Mouse (Mus musculus): ENCODE data around the gene Mrc2.

The Mrc2 gene

DNA sequence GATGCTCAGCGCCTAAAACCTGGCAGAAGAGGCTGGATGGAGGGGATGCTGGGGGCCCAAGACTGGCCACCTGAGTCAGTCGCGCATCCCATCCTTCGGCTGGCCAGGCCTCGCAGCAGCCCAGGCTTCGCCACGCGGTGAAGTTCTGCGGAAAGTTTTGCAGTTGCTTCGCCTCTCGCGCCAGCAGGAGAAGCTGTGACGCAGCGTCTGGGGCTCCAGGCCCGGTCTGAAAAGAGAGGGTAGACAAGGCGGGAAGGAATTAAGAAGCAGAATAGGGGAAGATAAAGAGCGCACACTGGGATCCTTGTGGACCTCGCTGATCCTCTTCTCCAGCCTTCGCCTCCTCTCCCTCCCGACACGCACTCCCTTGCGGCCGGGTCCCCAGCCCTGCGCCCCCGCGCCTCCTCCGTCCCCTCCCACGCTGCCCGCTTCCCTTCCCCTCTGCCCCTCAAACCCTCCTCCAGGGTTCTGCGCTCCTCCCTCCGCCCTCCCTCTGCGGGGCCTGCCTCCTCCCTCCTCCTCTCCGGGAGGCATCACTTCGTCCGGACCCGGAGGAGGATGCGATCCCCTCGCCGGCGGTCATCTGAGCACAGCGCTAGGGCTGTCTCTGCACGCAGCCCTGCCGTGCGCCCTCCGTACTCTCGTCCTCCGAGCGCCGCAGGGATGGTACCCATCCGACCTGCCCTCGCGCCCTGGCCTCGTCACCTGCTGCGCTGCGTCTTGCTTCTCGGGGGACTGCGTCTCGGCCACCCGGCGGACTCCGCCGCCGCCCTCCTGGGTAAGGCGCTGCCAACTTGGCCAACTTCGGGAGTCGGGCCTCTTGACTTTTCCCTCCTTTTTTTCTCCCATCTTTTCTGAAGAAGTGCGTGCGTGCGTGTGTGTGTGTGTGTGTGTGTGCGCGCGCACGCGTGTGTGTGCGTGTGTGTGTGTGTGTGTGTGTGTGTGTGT is at the start of gene Mrc2:
Mrc2 (plus strand) TSS at position 520 of the 948 bp plus-strand sequence.
- peak; percentile 87 for DNase-seq (ENCODE audit: low read depth, low spot score)

DNA sequence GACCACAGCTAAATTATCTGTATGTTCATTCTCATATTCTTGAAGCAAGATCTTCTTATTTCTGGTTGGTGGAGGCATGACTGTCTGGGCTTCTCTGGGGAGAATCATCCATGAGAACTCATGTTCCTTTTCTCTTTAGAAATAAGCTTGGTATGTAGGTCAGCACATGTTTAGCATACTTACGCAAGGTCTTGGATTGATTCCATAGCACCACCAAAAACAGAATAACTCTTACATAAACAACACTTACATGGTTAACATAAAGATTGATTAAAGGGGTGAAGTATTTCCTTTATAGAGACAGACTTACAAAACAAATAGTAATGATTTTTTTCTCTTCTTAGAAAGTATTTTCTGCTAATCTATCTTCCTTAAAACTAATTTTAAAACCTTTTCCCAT is 46.1 kb upstream of the Mrc2 start:
- DNase-seq (ENCODE audit: low read depth, low spot score) = peak; percentile 17

DNA sequence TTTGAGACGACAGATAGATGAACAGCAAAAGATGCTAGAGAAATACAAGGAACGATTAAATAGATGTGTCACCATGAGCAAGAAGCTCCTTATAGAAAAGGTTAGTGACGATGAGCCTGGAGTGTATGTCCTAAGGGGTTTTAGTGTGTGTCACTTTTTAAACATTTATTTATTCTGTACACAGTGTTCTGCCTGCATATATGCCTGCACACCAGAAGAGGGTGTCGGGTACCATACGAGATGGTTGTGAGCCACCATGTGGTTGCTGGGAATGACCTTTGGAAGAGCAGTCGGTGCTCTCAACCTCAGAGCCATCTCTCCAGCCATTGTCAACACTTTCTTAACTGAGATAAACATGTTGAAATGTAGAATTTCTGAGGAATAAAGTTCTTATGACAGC is 45.7 kb upstream of the Mrc2 start:
- DNase-seq (ENCODE audit: low read depth, low spot score) = no peak

DNA sequence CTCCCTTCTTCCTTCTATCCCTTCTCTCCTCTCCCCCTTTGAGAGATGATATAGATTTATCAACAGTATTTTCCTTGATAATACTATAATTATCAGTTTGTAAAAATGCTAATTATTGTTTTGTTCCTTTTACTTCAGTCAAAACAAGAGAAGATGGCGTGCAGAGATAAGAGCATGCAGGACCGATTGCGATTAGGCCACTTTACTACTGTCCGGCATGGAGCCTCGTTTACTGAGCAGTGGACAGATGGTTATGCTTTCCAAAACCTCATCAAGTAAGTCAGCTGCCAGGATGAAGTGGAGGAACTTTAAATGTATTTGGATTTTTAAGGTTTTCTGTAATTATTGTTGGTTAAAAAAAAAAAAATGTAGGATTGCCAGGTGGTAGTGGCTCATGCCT is 45.1 kb upstream of the Mrc2 start:
- DNase-seq (ENCODE audit: low read depth, low spot score) = no peak

DNA sequence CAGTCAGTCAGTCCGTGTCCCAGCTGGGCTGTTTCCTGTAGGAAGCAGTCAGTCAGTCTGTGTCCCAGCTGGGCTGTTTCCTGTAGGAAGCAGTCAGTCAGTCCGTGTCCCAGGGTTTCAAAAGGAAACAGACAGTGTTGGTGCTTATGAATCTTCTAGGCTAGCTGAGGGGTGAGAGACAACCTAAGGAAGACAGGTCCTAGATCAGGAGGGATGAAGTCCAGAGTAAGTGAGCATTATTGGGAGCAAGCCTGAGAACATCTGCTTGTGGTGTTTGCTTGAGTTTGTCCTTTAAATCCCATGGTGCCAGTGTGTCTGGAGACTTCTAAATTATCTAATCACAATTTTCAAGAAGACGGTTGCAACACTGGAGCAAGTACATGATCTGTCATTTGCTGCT is 32.7 kb upstream of the Mrc2 start:
- no peak for DNase-seq (ENCODE audit: low read depth, low spot score)

DNA sequence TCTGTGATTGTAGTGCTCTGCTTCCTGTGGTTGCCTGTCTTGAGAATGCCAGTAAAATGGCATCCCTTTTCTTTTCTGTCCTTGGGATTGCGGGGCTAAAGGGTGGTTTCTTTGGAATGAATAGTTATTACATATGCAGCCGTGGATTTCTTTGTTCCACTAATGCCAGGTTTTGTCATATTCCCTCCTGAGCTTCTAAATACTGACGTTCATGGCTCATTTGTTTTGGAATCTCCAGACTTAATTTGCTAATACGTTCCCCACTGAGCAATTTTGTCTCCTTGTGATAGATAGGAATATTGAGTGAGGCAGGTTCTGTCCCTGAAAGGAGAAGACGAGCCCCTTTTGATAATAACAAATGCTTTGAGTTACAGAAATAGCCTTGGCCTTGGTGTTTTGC is 31.3 kb upstream of the Mrc2 start:
- peak; percentile 29 for DNase-seq (ENCODE audit: low read depth, low spot score)

DNA sequence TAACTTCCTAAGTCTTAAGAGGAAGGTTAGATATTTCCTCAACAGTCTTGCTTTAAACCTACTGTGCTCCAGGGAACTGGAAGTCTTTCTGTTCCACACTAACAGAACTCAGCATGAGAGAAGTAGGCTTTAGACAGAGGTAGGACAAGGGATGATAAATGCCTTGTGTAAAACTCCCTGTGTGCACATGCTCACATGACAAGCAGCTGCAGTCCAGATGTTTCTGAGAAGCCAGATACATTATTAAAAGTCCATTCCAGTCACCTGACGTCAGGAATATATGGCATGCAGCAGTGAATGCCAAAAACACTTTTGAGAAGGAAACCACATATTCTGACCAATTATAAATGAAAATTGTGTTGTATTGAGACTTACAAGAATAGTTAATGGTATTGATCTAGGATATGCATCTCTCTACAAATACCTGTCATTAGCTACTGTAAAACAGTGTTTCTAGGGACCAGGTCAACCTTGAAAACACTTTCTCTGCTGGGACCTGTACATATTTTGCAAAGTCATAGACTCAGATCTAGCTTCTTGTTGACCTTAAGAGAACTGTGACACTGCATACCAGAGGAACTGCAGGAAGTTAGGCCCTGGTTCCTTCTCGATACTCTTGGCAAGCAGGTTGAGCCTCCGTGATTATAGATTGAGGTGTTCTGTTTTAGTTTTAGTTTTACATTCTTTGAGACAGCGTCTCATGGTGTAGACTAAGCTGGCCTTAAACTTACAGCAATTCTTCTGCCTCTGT is 30.7 kb upstream of the Mrc2 start:
- peak; percentile 96 for DNase-seq (ENCODE audit: low read depth, low spot score)

DNA sequence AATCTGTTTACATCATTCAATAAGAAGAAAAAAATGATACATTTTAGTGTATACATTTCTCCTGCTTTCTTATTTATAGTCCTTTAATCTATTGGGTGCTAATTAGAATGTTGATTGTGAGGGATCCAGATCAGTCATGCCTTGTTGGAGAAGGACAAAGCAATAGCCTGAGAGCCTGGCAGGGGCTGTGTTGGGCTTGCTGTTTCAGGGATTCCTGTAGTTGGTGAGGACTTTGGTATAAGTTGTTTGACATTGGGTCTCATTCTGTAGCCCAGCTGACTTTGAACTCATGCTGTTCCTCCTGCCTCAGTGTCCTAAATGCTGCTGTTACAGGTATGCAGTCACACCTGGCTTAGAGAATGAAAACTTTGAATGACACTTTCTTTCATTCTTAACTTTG is 27.9 kb upstream of the Mrc2 start:
- no peak for DNase-seq (ENCODE audit: low read depth, low spot score)

DNA sequence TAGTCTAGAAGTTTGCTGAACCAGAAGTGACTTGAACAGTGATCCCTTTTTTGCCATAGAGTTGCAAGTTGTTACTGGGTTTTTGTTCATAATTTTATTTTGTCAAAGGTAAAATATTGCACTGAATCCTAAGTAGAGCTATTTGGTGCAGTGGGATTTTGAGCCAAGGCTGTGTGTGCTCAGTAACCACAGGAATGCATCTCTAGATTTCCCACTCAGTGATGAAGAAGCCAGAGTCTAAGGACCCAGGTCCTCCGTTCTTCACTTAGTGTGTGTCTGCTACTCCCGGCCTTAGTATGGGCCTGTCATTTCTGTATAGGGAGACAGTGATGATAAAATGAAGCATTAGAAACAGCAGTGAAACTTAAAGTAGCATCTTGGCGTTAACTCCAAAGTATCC is 27.5 kb upstream of the Mrc2 start:
- peak; percentile 74 for DNase-seq (ENCODE audit: low read depth, low spot score)

DNA sequence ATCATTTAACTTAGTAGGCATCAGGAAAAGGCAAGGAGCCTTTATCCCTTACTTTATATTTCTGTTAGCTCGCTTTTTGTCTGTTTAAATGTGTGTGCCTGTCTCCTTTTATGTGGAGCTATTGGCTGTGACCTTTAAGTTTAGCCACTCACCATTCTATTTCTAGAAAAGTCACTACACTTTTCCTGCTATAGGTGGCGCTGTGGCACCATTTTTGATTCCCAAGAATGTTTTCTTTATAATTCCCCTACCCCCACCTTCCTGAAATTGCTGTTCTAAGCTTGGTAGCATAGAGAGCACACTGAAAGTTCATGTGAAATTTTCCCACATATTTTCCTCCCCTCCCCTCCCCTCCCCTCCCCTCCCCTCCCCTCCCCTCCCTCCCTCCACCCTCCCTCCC is 22.3 kb upstream of the Mrc2 start:
- peak; percentile 89 for DNase-seq (ENCODE audit: low read depth, low spot score)

DNA sequence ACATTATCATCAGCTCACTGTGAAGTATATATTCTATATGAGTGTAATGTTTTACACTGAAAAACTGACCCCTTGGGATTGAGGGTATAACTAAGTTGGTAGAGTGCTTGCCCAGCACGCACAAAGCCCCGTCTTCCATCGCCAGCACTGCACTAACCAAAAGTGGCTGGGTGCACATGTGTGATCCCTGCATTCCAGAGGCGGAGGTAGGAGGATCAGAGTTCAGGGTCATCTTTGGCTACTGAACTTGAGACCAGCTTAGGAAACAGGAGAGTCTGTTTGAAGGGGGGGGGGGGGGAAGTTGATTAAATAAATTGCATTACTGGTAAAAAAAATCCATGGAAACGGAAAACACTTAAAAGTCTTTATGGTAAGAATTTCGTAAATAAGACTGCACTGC is 12.0 kb upstream of the Mrc2 start:
- DNase-seq (ENCODE audit: low read depth, low spot score) = no peak

DNA sequence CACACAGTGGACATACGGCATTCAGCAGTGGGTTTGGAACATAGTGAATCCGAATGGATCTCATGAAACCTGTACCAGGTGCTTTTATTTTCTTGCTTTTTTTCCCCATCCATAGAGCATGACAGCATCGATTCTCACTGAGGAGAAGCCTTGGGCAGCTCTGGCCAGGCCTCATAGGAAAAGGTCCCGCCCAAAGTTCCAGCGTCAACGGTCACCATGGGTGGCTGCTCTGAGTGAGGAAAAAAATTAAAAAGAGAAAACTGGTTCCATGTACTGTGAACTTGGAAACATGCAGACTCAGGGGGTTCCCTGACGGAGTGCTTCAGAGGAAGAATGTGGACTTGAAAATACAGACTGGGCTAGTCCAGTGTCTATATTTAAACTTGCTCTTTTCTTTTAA is 11.2 kb upstream of the Mrc2 start:
- DNase-seq (ENCODE audit: low read depth, low spot score) = no peak

DNA sequence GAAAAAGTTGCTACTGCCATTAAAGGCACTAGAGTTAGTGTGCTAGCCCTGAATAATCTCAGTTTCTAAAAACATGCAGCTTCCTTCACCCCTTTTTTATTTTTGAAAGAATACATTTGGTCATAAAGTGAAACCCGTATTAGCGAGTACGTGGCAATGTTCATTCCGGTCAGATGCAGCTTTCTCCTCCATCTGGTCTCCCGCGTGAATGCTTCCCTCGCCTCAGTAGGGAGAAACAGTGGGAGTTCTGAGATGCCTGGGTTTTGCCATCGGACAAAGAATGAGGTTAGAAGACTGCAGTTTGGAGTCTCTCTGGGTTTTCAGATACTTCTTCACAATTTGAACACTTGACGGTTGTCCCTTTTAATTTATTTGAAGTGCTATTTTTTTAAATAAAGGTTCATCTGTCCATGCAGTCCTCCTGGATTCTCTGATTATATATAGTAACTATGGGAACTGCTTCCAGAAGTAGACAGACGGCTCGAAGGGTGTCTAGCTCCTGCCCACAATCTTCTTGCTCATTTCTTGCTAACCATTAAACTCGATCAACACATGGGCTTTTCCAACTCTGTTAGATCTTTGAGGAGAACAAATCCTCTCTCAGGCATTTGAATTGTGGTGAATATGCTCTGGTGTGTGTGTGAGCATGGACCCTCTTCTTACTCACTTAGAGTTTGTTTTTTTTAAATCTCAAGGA is 10.5 kb upstream of the Mrc2 start:
- DNase-seq (ENCODE audit: low read depth, low spot score) = no peak

DNA sequence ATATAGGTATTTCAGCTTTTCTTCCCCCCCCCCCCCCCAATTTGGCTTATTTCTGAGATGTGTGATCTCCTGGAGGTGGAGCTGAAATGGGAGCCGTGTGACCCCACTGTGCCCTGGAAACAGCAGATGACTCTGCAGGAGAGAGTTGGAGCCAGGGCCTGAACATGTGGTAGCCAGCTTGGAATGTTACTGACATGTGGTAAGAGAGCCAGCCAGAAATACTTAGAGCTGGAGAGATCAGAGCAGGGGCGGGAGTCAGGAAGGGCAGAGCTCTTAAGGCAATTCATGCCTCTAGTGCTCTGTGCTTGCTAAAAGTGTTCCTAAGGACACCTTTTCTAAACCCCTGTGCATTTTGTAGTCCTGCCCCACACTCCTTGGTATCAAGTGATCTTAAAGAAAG is 10.0 kb upstream of the Mrc2 start:
- peak; percentile 96 for DNase-seq (ENCODE audit: low read depth, low spot score)

DNA sequence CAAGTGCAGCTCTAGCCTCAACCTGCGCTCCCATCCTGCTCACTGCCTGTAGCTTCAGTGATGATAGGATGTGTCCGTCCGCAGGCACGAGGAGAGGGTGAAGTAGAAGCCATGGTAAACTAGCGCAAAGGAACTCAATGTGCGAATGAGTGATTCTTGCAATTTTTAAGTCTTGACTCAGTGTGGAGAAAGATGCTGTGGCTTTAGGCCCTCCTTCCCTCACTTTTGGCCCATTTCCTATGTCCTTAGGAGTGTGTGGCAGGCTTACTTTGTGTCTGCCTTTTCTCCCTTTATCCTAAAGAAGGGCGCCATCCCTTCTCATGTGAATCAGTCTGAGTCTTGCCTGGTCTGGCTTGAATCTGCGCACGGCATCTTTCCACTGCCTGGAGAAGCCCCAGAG is 9.4 kb upstream of the Mrc2 start:
- DNase-seq (ENCODE audit: low read depth, low spot score) = peak; percentile 54

DNA sequence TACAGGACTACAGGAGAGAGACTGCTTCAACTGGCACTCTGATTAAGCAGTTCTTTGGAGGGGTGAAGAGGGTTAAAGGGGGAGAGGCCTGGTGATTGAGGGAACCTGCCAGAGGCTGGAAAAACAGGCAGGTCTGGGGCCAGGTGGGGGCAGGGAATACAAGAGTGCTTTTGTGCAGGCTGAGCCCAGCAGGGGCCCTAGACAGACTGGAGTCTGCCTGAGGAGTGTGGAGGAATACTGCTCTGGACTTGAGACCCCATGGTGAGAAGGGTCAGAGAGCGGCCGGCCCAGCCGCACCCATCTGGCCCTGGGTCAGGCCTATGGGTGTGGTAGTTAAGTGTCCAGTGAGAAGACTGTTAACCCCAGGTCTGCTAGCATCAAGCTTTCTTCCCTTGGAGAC is 6.7 kb upstream of the Mrc2 start:
- DNase-seq (ENCODE audit: low read depth, low spot score) = no peak

DNA sequence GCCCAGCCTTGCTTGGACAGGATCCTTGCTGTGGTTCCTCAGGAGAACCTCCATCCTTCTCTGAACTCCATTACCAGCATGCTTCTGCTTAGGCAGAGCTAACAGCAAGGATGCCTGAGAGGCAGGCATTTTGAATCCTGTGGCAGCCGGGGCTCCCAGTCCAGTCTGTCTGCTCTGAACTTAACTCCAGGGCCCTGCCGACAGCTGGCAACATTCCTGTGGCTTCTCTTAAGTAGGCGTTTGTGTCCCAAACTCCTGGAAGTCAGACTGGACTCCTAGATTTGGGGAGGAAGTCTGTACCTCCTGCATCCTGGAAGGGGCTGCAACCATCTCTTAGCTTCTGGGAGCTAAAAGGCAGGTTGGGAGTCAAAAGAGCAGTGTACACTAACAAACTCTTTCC is 3.0 kb upstream of the Mrc2 start:
- peak; percentile 90 for DNase-seq (ENCODE audit: low read depth, low spot score)

DNA sequence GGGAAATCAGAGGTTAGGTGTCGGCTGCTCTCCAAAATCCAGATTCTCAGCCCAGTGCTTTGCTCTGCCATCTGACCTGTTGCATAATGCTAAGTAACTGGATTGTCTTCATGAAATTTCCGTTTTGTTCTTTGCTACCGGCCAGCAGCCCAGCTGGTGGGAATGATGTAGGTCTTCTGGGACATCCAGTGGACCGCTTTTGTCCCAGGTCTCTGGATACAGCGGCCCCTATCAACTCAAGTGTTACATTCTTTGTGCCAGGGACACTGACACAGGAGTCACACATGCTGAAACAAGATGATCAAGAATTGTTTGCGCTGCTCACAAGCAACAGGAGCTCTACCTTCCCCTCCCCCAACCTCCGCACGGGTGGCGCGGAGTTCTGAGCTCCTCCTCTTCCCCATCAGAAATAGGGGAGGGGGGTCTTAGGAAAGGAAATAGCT is 741 bp upstream of the Mrc2 start:
- DNase-seq (ENCODE audit: low read depth, low spot score) = peak; percentile 69

DNA sequence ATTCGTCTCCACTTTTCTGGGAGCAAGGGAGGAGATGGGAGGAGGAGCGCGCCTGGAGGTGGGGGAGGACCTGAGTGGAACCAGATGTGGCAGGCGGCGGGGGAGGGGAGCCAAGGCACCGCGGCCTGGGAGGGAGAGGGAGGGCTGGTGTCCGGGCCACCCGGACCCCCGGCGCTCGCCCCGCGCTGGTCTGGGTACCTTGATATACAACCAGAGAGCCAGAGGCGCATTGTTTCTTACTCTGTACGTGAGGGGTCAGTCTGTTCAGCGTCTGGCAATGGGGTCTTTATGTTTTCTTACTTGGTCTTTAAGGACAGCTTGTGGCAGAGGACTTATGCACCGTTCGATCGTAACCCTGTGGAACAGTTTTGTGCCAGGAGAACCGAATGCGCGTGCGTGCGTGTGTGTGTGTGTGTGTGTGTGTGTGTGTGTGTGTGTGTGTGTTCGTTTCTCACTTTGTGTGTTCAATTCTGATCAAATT is 698 bp downstream of the Mrc2 start:
- DNase-seq (ENCODE audit: low read depth, low spot score) = peak; percentile 78

DNA sequence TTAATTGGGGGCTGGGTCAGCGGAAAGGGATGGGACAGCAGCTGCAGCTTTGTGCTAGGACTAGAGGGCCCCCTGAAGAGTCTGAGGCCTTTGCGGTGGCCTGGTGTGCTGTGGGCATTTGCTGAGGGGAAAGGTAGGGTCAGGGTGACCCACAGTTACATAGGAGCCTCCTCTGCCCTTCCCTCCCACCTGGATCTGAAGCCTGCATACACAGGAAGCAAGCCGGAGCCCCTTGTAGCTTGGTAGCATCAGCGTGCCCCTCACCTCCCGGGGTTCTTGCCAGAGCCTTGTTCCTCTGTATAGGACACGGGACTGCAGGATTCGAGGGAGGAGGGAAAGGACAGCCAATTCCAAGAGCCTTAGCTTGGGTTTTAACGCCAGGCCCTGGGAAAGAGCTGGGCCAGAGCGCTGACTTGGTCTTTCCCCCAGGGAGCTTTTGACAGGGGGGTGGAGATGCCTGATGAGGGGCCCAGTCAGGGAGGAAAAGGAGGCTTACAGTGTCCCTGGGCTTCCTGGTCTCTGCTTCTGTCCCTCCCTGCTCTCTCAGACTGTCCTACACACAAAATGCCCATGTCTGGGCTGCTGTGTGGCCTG is 1.6 kb downstream of the Mrc2 start:
- peak; percentile 62 for DNase-seq (ENCODE audit: low read depth, low spot score)

DNA sequence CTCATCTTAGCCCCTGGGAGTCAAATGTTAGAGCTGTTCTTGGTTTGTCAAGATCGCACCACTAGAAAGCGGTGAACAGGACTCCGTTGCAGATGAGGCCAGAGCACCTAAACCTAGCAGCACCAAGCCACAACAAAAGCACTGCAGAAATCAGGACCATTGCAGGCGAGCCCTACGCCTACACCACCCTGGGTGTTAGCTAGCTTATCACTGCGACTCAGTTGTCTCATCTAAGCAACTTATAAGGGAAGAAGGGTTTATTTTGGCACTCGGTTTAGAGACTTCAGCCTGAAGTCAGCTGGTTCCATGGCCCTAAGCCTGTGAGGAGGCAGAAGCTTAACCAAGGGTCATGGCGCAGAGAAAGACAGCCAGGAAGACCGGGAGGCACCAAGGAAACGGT is 3.6 kb downstream of the Mrc2 start:
- DNase-seq (ENCODE audit: low read depth, low spot score) = no peak

DNA sequence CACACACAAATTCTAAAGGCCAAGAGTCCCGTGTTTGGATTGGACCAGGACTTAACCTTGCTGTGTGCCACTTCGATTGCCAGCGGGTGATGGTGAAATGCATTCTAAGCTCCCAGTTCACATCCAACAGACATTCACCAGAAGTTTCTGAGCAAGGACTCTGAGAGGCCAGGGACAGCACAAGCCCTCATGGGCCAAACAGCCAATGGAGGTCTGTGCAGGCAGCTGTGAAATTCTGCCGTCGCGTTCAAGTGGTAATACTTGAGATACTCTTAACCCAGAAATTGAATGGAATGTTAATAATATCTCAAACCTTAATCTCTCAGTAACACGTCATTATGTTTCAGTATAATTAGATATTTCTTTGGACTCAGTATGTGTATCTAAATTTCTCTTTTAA is 17.8 kb downstream of the Mrc2 start:
- DNase-seq (ENCODE audit: low read depth, low spot score) = no peak
